Mouse (Mus musculus) G1E (cell line): ENCODE measurements at regions not wholly inside any gene's neighbourhood (a gene's known extent, or its start where the extent isn't known, plus 50 kb on each side); places are given as distances from the start of the nearest gene placed in this dataset.

Source experiments
- ATAC-seq: 2 replicates; pipeline ENCODE4 v1.8.0; 2016; ENCODE audit warnings: mild to moderate bottlenecking; ENCODE audit not compliant: insufficient number of reproducible peaks, poor library complexity, low FRiP score, severe bottlenecking; ENCODE audit errors: extremely low read depth
- DNase-seq: peaks from one replicate; pipeline ENCODE4 v3.0.0; 2012; ENCODE audit warnings: low spot score
- H3K27me3 ChIP-seq: 2 replicates; pipeline ENCODE4 v1.6.1; 2012; ENCODE audit warnings: mild to moderate bottlenecking, low read length, inconsistent platforms; ENCODE audit not compliant: insufficient read depth
- H3K36me3 ChIP-seq: replicated peaks from 2 replicates; pipeline ENCODE3; 2012; ENCODE audit warnings: mild to moderate bottlenecking, inconsistent platforms
- H3K4me1 ChIP-seq: 2 replicates; pipeline ENCODE4 v1.6.1; 2012; ENCODE audit warnings: low read depth, low read length, inconsistent platforms, mixed read lengths; ENCODE audit not compliant: insufficient read depth
- H3K4me3 ChIP-seq: 2 replicates; pipeline ENCODE4 v1.5.1; 2012; ENCODE audit warnings: low read depth, mild to moderate bottlenecking, inconsistent platforms, low read length, moderate library complexity, mixed read lengths
- H3K9me3 ChIP-seq: replicated peaks from 2 replicates; pipeline ENCODE4 v1.6.1; 2012; ENCODE audit warnings: inconsistent platforms
- CTCF ChIP-seq: IDR thresholded peaks from 2 replicates; pipeline ENCODE4 v1.5.1; 2012; ENCODE audit warnings: low read depth, low read length, inconsistent platforms, mixed read lengths
- GATA1 ChIP-seq: IDR thresholded peaks from 2 replicates; pipeline ENCODE4 v1.6.1; 2012; ENCODE audit warnings: borderline replicate concordance, low read length, inconsistent platforms, mixed read lengths
- GATA2 ChIP-seq: IDR thresholded peaks from 2 replicates; pipeline ENCODE4 v1.6.1; 2012; ENCODE audit warnings: low read depth, low read length, inconsistent platforms, borderline replicate concordance
- POLR2AphosphoS5 ChIP-seq: IDR thresholded peaks from 2 replicates; pipeline ENCODE4 v1.6.1; 2012; ENCODE audit warnings: low read depth, low read length, inconsistent platforms; ENCODE audit not compliant: insufficient replicate concordance
- TAL1 ChIP-seq: conservative IDR thresholded peaks from 2 replicates; pipeline ENCODE4 v1.6.1; 2012; ENCODE audit warnings: low read depth, low read length, inconsistent platforms, mixed read lengths

DNA sequence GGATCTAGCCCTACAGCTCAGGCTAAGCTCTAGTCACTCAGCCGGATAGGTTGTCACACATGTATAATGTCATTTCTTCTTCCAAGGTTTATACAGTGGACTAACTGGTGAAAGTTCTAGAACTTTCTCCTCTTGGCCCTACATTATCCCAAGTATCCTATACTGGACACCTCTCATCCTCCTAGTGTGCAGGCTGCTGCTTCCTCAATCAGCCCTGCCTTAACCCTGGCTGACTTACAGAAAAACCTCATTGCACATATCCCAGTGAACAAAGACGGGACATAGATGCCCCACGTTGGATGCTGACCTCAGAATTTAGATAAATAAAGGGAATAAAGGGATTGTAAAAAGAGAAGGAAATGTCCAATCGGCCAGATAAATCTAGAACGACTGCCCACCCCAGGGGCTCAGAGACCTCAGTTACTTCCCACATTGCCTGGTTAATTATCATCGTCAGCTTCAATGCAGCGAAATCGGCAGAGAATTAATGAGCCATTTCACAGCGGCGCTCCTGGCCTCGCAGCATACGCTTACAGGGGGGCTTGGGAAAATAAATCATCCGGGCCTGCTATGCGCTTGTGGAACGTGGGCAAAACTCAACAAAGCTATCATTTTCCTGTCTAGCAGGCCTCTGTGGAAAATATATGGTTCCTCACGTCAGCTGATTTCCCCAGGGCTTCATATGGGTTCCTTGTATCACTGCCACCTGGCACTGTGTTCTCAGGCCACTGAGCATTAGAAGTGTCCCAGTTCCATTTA is 145.5 kb upstream of the Arl4c start:
- TF ChIP-seq GATA1 (no peak), POLR2AphosphoS5 (no peak), TAL1 (no peak), CTCF (no peak), GATA2 (no peak)
- H3K27me3 ChIP-seq: no peaks in the 10 kb centered on the region
- DNase-seq (no peak), ATAC-seq (no peak)
- H3K4me3 ChIP-seq: no peak overlapping the region
- peaks cover 69% of the 10 kb centered on the region for H3K9me3 ChIP-seq
- H3K36me3 ChIP-seq: no peaks in the 10 kb centered on the region
- no peaks in the 10 kb centered on the region for H3K4me1 ChIP-seq

GRCm38 (mm10) chr1:88848246-88848645 is 146.2 kb upstream of the Arl4c start:
- Histone ChIP-seq H3K4me3 (no peak overlapping the region), H3K9me3 (peaks cover 63% of the 10 kb centered on the region), H3K27me3 (no peaks in the 10 kb centered on the region), H3K36me3 (no peaks in the 10 kb centered on the region), H3K4me1 (no peaks in the 10 kb centered on the region)
- no peak for TF ChIP-seq TAL1
- no peak for TF ChIP-seq GATA2
- TF ChIP-seq GATA1: no peak
- no peak for TF ChIP-seq CTCF
- no peak for TF ChIP-seq POLR2AphosphoS5
- ATAC-seq: no peak
- no peak for DNase-seq

DNA sequence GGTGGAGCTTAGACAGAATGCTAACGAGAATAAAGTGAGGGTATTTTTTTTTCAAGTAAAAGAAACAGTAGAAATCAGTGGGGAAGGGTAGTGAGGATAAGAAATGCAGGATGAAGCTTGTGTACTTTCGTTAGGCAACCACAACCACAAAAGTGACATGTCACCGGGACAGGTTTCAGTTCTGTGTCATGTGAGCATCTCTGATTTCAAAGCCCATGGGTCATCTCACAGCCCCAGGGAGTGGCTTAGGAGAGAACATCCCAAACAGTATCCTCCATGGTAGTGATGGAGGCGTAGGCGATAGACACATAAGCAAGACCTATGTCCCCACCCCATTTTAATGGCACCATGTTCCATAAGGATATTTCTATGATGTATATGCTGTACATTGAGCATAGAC is 147.4 kb upstream of the Arl4c start:
- no peaks in the 10 kb centered on the region for H3K4me1 ChIP-seq
- peaks cover 58% of the 10 kb centered on the region for H3K9me3 ChIP-seq
- no peak for ATAC-seq
- no peak for DNase-seq
- no peaks in the 10 kb centered on the region for H3K36me3 ChIP-seq
- no peak overlapping the region for H3K4me3 ChIP-seq
- H3K27me3 ChIP-seq: no peaks in the 10 kb centered on the region
- TF ChIP-seq POLR2AphosphoS5 (no peak), GATA2 (no peak), CTCF (no peak), TAL1 (no peak), GATA1 (no peak)

DNA sequence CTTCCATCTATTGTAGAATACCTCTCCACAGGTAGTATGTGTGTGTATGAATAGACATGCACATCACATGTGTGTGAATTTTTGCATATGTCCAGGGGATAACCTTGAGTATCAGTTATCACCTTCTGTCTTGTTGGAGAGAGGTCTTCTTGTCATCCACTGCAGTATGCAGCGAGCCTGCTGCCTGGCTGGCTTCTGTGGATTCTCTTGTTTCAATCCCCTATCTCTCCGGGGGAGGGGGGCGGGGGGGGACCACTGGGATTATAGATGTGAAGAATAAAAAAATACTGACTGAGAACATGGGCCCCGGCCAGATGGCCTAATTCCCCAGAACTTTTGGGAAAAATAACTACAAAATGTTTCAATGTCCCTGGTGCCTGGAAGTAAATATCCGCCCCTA is 149.9 kb upstream of the Arl4c start:
- TF ChIP-seq GATA2 (no peak), TAL1 (no peak), CTCF (no peak)
- H3K4me1 ChIP-seq: no peaks in the 10 kb centered on the region
- ATAC-seq: no peak
- H3K4me3 ChIP-seq: no peak overlapping the region
- no peak for DNase-seq
- H3K27me3 ChIP-seq: no peaks in the 10 kb centered on the region
- no peaks in the 10 kb centered on the region for H3K36me3 ChIP-seq
- H3K9me3 ChIP-seq: peaks cover 40% of the 10 kb centered on the region

DNA sequence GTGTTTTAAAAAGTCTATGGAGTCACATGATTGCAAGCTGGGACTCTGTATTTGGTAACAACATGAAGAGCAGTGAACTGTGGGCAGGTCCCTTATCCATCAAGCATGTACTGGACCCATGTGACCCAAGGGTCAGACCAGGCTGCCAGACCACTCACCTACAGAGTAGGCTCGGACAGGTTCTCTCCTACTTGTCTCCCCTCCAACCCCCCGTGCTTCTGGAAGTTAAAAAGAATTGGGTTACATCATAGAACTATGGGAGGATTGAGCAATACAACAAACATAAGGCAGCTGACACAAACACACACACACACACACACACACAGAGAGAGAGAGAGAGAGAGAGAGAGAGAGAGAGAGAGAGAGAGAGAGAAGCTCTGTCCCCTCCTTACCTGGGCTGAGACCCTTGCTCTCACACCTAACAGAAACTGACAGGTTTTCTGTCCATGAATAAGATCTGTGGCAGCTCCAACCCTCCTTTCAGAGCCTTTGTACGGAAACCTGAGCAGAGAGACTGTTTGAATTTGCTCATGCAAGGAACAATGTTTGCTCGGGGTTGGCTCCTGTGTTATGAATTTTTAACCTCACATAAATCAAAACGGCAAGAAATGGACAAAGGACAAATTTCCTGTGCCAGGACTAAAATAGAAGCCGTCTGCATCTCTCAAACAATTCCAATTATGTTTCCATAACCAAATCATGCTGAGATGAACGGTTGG is 159.0 kb upstream of the Arl4c start:
- no peak for ATAC-seq
- Histone ChIP-seq H3K4me1 (no peaks in the 10 kb centered on the region), H3K4me3 (no peak overlapping the region), H3K9me3 (peaks cover 54% of the 10 kb centered on the region), H3K36me3 (no peaks in the 10 kb centered on the region), H3K27me3 (no peaks in the 10 kb centered on the region)
- TF ChIP-seq GATA2 (no peak), TAL1 (no peak), GATA1 (no peak)
- DNase-seq: no peak

DNA sequence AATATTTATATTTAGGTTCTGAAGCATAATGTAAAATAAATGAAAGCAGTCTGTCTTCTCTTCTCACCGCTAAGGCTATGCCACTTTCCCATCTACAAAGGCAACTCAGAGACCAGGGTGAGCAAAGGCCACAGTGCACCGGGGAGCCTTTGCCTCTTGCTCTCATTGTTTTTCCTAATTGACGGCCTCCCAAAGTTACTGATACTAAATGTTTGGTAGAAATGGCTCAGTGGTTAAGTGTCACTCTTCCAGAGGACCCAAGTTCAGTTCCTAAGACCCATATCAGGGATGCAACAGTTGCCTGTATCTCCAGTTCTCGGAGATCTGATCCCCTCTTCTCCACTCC is 159.5 kb upstream of the Arl4c start:
- DNase-seq (no peak), ATAC-seq (no peak)
- H3K9me3 ChIP-seq: peaks cover 57% of the 10 kb centered on the region
- H3K27me3 ChIP-seq: no peaks in the 10 kb centered on the region
- H3K4me3 ChIP-seq: no peak overlapping the region
- TF ChIP-seq GATA2 (no peak), GATA1 (no peak), TAL1 (no peak), CTCF (no peak), POLR2AphosphoS5 (no peak)
- H3K36me3 ChIP-seq: no peaks in the 10 kb centered on the region
- H3K4me1 ChIP-seq: no peaks in the 10 kb centered on the region

- Histone ChIP-seq H3K4me1 (no peaks in the 10 kb centered on the region), H3K36me3 (no peaks in the 10 kb centered on the region), H3K9me3 (peaks cover 72% of the 10 kb centered on the region), H3K27me3 (no peaks in the 10 kb centered on the region), H3K4me3 (no peak overlapping the region)
- ATAC-seq: no peak
- no peak for DNase-seq
- TF ChIP-seq TAL1 (no peak), CTCF (no peak), GATA1 (no peak), POLR2AphosphoS5 (no peak), GATA2 (no peak)
Measured at GRCm38 (mm10) chr1:88865436-88865835, 163.4 kb upstream of the Arl4c start.
